Mouse (Mus musculus) hindbrain, embryonic 13.5 days (tissue): ENCODE data around the gene Padi6. TPM values are rescaled to one million over a fixed set of nuclear protein-coding genes. Genes with fewer than 3 reads are reported as not detected.

ENCODE experiments used
- ATAC-seq: fragments of 200-750 bp; cut with Nextera tagmentation; 2 replicates; pipeline ENCODE4 v1.8.0; 2017; ENCODE audit warnings: moderate TSS enrichment; ENCODE audit not compliant: low FRiP score
- H3K27ac ChIP-seq: fragments of 300-500 bp; sonication (generic); 2 replicates; pipeline ENCODE4 v1.5.1; 2015; ENCODE audit warnings: inconsistent platforms, mild to moderate bottlenecking, moderate library complexity
- H3K27me3 ChIP-seq: fragments of 300-500 bp; sonication (generic); 2 replicates; pipeline ENCODE4 v1.6.1; 2015; ENCODE audit warnings: mild to moderate bottlenecking, inconsistent platforms
- H3K36me3 ChIP-seq: fragments of 300-500 bp; sonication (generic); 2 replicates; pipeline ENCODE4 v1.6.1; 2015; ENCODE audit warnings: mild to moderate bottlenecking, inconsistent platforms
- H3K4me1 ChIP-seq: fragments of 300-500 bp; sonication (generic); replicated peaks from 2 replicates; pipeline ENCODE4 v1.6.1; 2015; ENCODE audit warnings: inconsistent platforms
- H3K4me2 ChIP-seq: fragments of 300-500 bp; sonication (generic); 2 replicates; pipeline ENCODE4 v1.6.1; 2015; ENCODE audit warnings: inconsistent platforms, mild to moderate bottlenecking, moderate library complexity
- H3K4me3 ChIP-seq: fragments of 300-500 bp; sonication (generic); 2 replicates; pipeline ENCODE4 v1.5.1; 2015; ENCODE audit warnings: mild to moderate bottlenecking, inconsistent platforms
- H3K9ac ChIP-seq: fragments of 300-500 bp; sonication (generic); 2 replicates; pipeline ENCODE4 v1.6.1; 2015; ENCODE audit warnings: mild to moderate bottlenecking, inconsistent platforms
- H3K9me3 ChIP-seq: fragments of 300-500 bp; sonication (generic); 2 replicates; pipeline ENCODE4 v1.6.1; 2016; ENCODE audit warnings: inconsistent platforms
- WGBS: fragments of 180-500 bp; shearing (Covaris S2); methylation state at CpG from one replicate; pipeline ENCODE4 v1.1.7; 2015; 5-methylcytosine and 5-hydroxymethylcytosine counted together
- polyA plus RNA-seq: library from polyadenylated mRNA; unstranded; fragments of >200 nt; fragmentation: Nextera tagmentation; extraction: Ambion mirVana; gene quantifications from 2 replicates; pipeline ENCODE4 v1.2.1, GENCODE M21; 2015

Gene Padi6
- polyA plus RNA-seq, 1 experiment from 2014 or later = not detected

- no peak overlapping the region for H3K27ac ChIP-seq
- no peaks in the 10 kb centered on the region for H3K9me3 ChIP-seq
- H3K4me2 ChIP-seq = no peak overlapping the region
- no peaks in the 10 kb centered on the region for H3K36me3 ChIP-seq
- ATAC-seq = no peak
- H3K27me3 ChIP-seq = 0 out of 2 replicates have a peak, but pooled peaks cover 7% of the 10 kb centered on the region
- no peak overlapping the region for H3K9ac ChIP-seq
- H3K4me3 ChIP-seq = no peak overlapping the region
- WGBS = 20% methylated on average over 3 of the region's 3 CpGs
- H3K4me1 ChIP-seq = peaks cover 16% of the 10 kb centered on the region
Observed at GRCm38 (mm10) chr4:140744654-140745053, 2.2 kb upstream of the Padi6 start.

GRCm38 (mm10) chr4:140743086-140743485 is 643 bp upstream of the Padi6 start:
- no peak for ATAC-seq
- Histone ChIP-seq H3K4me2 (no peak overlapping the region), H3K4me1 (peaks cover 14% of the 10 kb centered on the region), H3K9me3 (no peaks in the 10 kb centered on the region), H3K27me3 (0 out of 2 replicates have a peak, but pooled peaks cover 7% of the 10 kb centered on the region), H3K27ac (no peak overlapping the region), H3K9ac (no peak overlapping the region), H3K4me3 (no peak overlapping the region), H3K36me3 (no peaks in the 10 kb centered on the region)
- WGBS = 42% methylated on average over 4 of the region's 4 CpGs

DNA sequence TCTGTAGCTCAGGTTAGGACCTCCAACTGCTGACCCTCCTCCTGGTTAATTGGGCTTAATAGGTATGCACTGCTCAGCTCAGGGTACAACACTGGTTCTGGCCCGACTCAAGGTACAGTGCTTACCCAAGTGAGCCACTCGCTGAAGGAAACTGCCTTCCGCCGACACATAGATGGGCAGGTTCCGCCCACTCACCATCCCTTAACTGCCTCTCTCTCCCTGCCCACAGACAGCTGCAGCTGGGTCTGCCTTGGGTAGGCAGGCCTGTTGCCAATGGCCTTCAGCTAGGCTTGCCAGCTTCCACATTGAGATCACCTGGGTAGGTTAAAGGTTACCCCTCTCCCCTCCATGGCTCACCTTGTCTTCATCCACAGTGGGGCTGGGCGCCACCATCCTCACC is 1.0 kb downstream of the Padi6 start:
- ATAC-seq = no peak
- Histone ChIP-seq H3K36me3 (no peaks in the 10 kb centered on the region), H3K4me3 (no peak overlapping the region), H3K27me3 (0 out of 2 replicates have a peak, but pooled peaks cover 3% of the 10 kb centered on the region), H3K9ac (no peak overlapping the region), H3K9me3 (no peaks in the 10 kb centered on the region), H3K4me1 (peaks cover 10% of the 10 kb centered on the region), H3K4me2 (no peak overlapping the region), H3K27ac (no peak overlapping the region)
- WGBS = 92% methylated on average over 6 of the region's 6 CpGs

GRCm38 (mm10) chr4:140740655-140741054 is 1.8 kb downstream of the Padi6 start:
- Histone ChIP-seq H3K27me3 (no peaks in the 10 kb centered on the region), H3K36me3 (no peaks in the 10 kb centered on the region), H3K4me3 (no peak overlapping the region), H3K9ac (no peak overlapping the region), H3K27ac (no peak overlapping the region), H3K4me1 (peaks cover 10% of the 10 kb centered on the region), H3K9me3 (no peaks in the 10 kb centered on the region), H3K4me2 (no peak overlapping the region)
- no peak for ATAC-seq
- 92% methylated on average over 11 of the region's 11 CpGs for WGBS

DNA sequence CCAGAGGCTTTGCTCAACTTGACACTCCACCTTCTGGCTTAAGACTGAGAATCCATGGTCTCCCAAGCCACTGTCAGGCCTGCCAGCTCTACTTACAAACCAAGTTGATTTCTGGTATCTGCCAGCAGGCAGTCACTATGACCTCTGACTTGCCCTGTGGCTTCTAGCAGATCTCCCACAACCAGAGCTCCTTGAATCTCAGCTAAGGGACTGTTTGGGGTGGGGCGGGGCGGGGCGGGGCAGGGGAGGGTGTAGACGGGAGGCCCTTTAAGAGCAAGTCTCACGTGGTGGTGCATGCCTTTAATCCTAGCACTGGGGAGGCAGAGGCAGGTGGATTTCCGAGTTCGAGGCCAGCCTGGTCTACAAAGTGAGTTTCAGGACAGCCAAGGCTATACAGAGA is 9.6 kb downstream of the Padi6 start:
- Histone ChIP-seq H3K27ac (no peak overlapping the region), H3K4me2 (no peak overlapping the region), H3K9ac (no peak overlapping the region), H3K4me1 (no peaks in the 10 kb centered on the region), H3K36me3 (no peaks in the 10 kb centered on the region), H3K9me3 (no peaks in the 10 kb centered on the region), H3K4me3 (no peak overlapping the region), H3K27me3 (no peaks in the 10 kb centered on the region)
- no peak for ATAC-seq
- WGBS = 78% methylated on average over 7 of the region's 7 CpGs

DNA sequence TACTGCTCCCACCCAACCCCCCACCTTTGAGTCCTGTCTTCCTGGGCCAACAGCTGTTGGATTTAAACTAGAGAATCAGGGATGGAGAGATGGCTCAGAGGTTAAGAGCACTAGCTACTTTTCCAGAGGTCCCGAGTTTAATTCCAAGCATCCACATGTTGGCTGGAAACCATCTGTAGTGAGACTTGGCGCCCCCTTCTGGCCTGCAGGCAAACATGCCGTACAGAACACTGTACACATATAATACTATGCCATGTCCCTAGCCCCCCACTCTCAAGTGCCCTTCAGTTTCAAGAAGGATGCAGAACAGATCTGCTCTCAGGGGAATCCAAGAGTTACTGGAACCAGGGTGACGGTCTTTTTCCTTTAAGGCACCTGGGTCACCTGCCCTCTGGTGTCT is 10.8 kb downstream of the Padi6 start:
- whole genome bisulfite sequencing = 84% methylated on average over 4 of the region's 4 CpGs
- H3K4me1 ChIP-seq = no peaks in the 10 kb centered on the region

DNA sequence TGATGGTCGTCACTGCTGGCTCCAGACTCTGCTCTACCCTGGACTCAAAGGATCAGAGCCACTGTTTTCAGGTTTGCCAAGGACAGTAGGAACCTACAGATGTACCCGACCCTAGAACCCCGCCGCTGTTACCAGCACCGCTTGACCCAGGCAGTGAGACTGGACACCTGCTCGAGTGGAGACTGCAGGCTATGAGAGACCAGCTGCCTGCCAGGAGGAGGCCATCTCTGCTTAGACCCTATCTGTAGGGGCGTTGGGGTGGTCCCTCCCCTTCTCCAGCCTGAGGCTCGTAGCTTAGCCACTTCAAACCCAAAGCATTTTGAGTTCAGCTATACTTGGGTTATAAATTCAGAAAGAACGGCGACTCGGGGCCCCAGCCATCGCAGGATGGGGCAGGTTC is 15.5 kb downstream of the Padi6 start:
- H3K27me3 ChIP-seq = no peaks in the 10 kb centered on the region
- 0 out of 2 replicates have a peak, but pooled peaks cover 9% of the 10 kb centered on the region for H3K4me1 ChIP-seq
- 93% methylated on average over 12 of the region's 12 CpGs for WGBS
- no peak for ATAC-seq
- H3K4me2 ChIP-seq = no peak overlapping the region
- no peak overlapping the region for H3K9ac ChIP-seq
- H3K27ac ChIP-seq = no peak overlapping the region
- H3K9me3 ChIP-seq = no peaks in the 10 kb centered on the region
- H3K4me3 ChIP-seq = no peak overlapping the region
- peaks cover 14% of the 10 kb centered on the region for H3K36me3 ChIP-seq

More for the DNA sequence above, 10.8 kb downstream of the Padi6 start:
- no peak for ATAC-seq
- no peaks in the 10 kb centered on the region for H3K27me3 ChIP-seq
- no peak overlapping the region for H3K4me3 ChIP-seq
- no peak overlapping the region for H3K4me2 ChIP-seq
- H3K27ac ChIP-seq = no peak overlapping the region
- no peaks in the 10 kb centered on the region for H3K36me3 ChIP-seq
- H3K9me3 ChIP-seq = no peaks in the 10 kb centered on the region
- no peak overlapping the region for H3K9ac ChIP-seq

DNA sequence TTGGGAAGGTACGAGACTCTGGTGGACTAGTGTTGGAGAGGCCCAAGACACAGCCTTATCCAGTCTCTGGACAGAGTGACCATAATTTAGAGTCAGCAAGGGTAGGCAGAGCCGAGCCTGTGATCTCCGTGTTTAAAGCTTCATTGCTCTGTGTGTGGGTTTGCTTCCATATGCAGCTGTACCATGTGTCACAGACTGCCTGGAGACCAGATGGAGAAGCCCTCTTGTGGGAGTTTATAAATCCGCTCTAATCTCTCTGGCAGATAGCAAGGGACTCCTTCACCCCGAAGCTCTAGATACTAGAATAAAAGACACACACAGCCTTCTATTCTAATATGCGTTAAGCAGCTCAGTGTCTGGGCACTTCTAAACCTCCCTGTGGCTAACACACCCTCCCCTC is 17.7 kb downstream of the Padi6 start:
- WGBS = 76% methylated on average over 6 of the region's 6 CpGs
- 0 out of 2 replicates have a peak overlapping the region, but pooled peaks have one; percentile 10 for H3K27ac ChIP-seq
- H3K36me3 ChIP-seq = peaks cover 35% of the 10 kb centered on the region
- H3K4me3 ChIP-seq = no peak overlapping the region
- no peaks in the 10 kb centered on the region for H3K9me3 ChIP-seq
- no peak overlapping the region for H3K4me2 ChIP-seq
- no peaks in the 10 kb centered on the region for H3K27me3 ChIP-seq
- 0 out of 2 replicates have a peak overlapping the region, but pooled peaks have one; percentile 9 for H3K9ac ChIP-seq
- H3K4me1 ChIP-seq = 0 out of 2 replicates have a peak, but pooled peaks cover 9% of the 10 kb centered on the region
- ATAC-seq = no peak

- H3K4me2 ChIP-seq = no peak overlapping the region
- 67% methylated on average over 5 of the region's 5 CpGs for WGBS
- H3K27ac ChIP-seq = 0 out of 2 replicates have a peak overlapping the region, but pooled peaks have one; percentile 55
- ATAC-seq = 0 out of 2 replicates have a peak, but pooled peaks have one; percentile 21
- peaks cover 45% of the 10 kb centered on the region for H3K36me3 ChIP-seq
- H3K9ac ChIP-seq = no peak overlapping the region
- H3K4me1 ChIP-seq = 0 out of 2 replicates have a peak, but pooled peaks cover 9% of the 10 kb centered on the region
- no peak overlapping the region for H3K4me3 ChIP-seq
- H3K27me3 ChIP-seq = no peaks in the 10 kb centered on the region
- H3K9me3 ChIP-seq = no peaks in the 10 kb centered on the region
Observed at GRCm38 (mm10) chr4:140723801-140724200, 18.6 kb downstream of the Padi6 start.

GRCm38 (mm10) chr4:140723192-140723591 is 19.3 kb downstream of the Padi6 start:
- Histone ChIP-seq H3K4me1 (0 out of 2 replicates have a peak, but pooled peaks cover 9% of the 10 kb centered on the region), H3K4me2 (no peak overlapping the region), H3K9me3 (no peaks in the 10 kb centered on the region), H3K36me3 (peaks cover 51% of the 10 kb centered on the region), H3K9ac (no peak overlapping the region), H3K4me3 (no peak overlapping the region), H3K27ac (no peak overlapping the region), H3K27me3 (no peaks in the 10 kb centered on the region)
- 86% methylated on average over 9 of the region's 9 CpGs for WGBS
- ATAC-seq = no peak

DNA sequence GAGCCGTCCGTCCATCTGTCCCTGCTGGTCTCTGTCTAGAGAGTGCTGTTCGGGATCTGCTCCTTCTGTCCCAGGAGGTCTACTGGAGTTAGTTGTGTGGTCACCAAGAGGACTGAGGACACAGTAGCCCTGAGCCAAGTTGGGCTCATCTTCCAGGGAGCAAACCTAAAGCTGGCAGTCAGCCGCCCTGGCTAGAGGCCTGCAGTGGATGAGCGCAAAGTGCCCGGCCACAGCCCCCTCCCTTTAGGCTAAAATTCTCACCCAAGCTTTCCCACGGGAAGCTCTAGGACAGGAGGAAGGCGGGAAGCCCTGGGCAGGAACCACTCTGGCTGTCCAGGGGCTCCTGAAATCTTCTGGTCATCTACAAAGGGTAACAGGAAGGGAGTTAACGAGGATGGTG is 19.7 kb downstream of the Padi6 start:
- H3K4me1 ChIP-seq = 0 out of 2 replicates have a peak, but pooled peaks cover 9% of the 10 kb centered on the region

GRCm38 (mm10) chr4:140721968-140722490 is 20.4 kb downstream of the Padi6 start:
- Histone ChIP-seq H3K27ac (no peak overlapping the region), H3K9ac (no peak overlapping the region), H3K36me3 (peaks cover 61% of the 10 kb centered on the region), H3K4me1 (0 out of 2 replicates have a peak, but pooled peaks cover 9% of the 10 kb centered on the region), H3K4me2 (no peak overlapping the region), H3K9me3 (no peaks in the 10 kb centered on the region), H3K27me3 (no peaks in the 10 kb centered on the region), H3K4me3 (no peak overlapping the region)
- WGBS = 91% methylated on average over 20 of the region's 20 CpGs
- no peak for ATAC-seq

More for the DNA sequence above, 19.7 kb downstream of the Padi6 start:
- Histone ChIP-seq H3K27me3 (no peaks in the 10 kb centered on the region), H3K9ac (no peak overlapping the region), H3K4me3 (no peak overlapping the region), H3K27ac (no peak overlapping the region), H3K9me3 (no peaks in the 10 kb centered on the region), H3K4me2 (no peak overlapping the region), H3K36me3 (peaks cover 56% of the 10 kb centered on the region)
- WGBS = 80% methylated on average over 9 of the region's 9 CpGs
- no peak for ATAC-seq

DNA sequence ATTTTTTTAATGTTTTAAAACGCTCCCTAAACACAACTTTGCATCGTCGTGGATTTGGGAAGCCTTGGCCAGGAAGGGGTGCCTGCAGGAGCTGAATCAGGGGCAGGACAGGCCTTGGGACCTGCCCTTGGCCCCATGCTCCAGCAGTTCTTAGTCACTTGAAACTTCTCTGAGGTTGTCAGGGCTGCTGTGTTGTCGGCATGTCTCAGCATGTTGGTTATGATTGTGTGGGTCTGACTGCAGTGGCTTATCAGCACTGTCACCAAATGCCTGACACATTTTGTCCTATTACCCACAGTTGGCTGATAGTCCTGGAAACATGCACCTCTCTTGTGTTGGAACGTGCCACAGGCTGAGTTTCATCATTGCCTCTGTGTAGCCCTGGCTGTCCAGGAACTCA is 22.4 kb downstream of the Padi6 start:
- Histone ChIP-seq H3K27me3 (no peaks in the 10 kb centered on the region), H3K36me3 (peaks cover 80% of the 10 kb centered on the region), H3K4me2 (no peak overlapping the region), H3K9me3 (no peaks in the 10 kb centered on the region), H3K4me3 (no peak overlapping the region), H3K4me1 (0 out of 2 replicates have a peak, but pooled peaks cover 9% of the 10 kb centered on the region), H3K9ac (no peak overlapping the region), H3K27ac (no peak overlapping the region)
- ATAC-seq = no peak
- WGBS = 92% methylated on average over 5 of the region's 5 CpGs
